Mouse (Mus musculus): Measurements from ENCODE around the gene 4931406C07Rik. TPM values are rescaled to one million over a fixed set of nuclear protein-coding genes. Genes with fewer than 3 reads are reported as not detected.
"Not testable (repeated sequence)": the region's sequence is repeated elsewhere in the genome, so short reads cannot be mapped to it uniquely, and the experiment has no call there.

The 4931406C07Rik gene
- polyA plus RNA-seq (2015; fragmentation: Nextera tagmentation; extraction: Ambion mirVana), result 26.8 and 29.4 TPM in 2 replicates

GRCm38 (mm10) chr9:15306398-15307119 is at the start of gene 4931406C07Rik:
TSS of gene 4931406C07Rik (minus strand) at chr9:15306448.
- Histone ChIP-seq H3K9me3 (ENCODE audit: low read length) (no peaks in the 10 kb centered on the region), H3K4me1 (ENCODE audit: insufficient read depth, low read length) (peaks cover 30% of the 10 kb centered on the region), H3K9ac (replicated peaks; ENCODE audit: low read length) (peak within 1 kb of the TSS; percentile 99), H3K4me2 (replicated peaks; ENCODE audit: low read depth, low read length) (peak within 1 kb of the TSS; percentile 69), H3K36me3 (ENCODE audit: insufficient read depth, low read length) (peaks cover 22% of the 10 kb centered on the region), H3K27ac (ENCODE audit: low read length) (peak within 1 kb of the TSS; percentile 93), H3K4me3 (ENCODE audit: low read length) (peak within 1 kb of the TSS; percentile 97), H3K27me3 (ENCODE audit: insufficient read depth, low read length) (no peaks in the 10 kb centered on the region)
- WGBS, result under 1% methylated on average over 35 of the region's 35 CpGs
- ATAC-seq (ENCODE audit: low FRiP score, low TSS enrichment), result peak; percentile 74

- Histone ChIP-seq H3K4me3 (ENCODE audit: low read length) (no peak overlapping the region), H3K4me2 (replicated peaks; ENCODE audit: low read depth, low read length) (no peak overlapping the region), H3K36me3 (ENCODE audit: insufficient read depth, low read length) (peaks cover 42% of the 10 kb centered on the region), H3K9me3 (ENCODE audit: low read length) (no peaks in the 10 kb centered on the region), H3K27me3 (ENCODE audit: insufficient read depth, low read length) (no peaks in the 10 kb centered on the region), H3K9ac (replicated peaks; ENCODE audit: low read length) (no peak overlapping the region), H3K27ac (ENCODE audit: low read length) (no peak overlapping the region), H3K4me1 (ENCODE audit: insufficient read depth, low read length) (no peaks in the 10 kb centered on the region)
- ATAC-seq (ENCODE audit: low FRiP score, low TSS enrichment), result peak; percentile 71; the same call in 1 of the 2 replicates
- 41% methylated on average over 2 of the region's 2 CpGs for WGBS
Measured at GRCm38 (mm10) chr9:15349925-15350324, 43.7 kb upstream of the 4931406C07Rik start.

GRCm38 (mm10) chr9:15337776-15338175 is 31.5 kb upstream of the 4931406C07Rik start:
- Histone ChIP-seq H3K9ac (replicated peaks; ENCODE audit: low read length) (no peak overlapping the region), H3K27ac (ENCODE audit: low read length) (no peak overlapping the region), H3K4me3 (ENCODE audit: low read length) (no peak overlapping the region), H3K36me3 (ENCODE audit: insufficient read depth, low read length) (peaks cover 61% of the 10 kb centered on the region), H3K27me3 (ENCODE audit: insufficient read depth, low read length) (no peaks in the 10 kb centered on the region), H3K9me3 (ENCODE audit: low read length) (no peaks in the 10 kb centered on the region), H3K4me1 (ENCODE audit: insufficient read depth, low read length) (no peaks in the 10 kb centered on the region), H3K4me2 (replicated peaks; ENCODE audit: low read depth, low read length) (no peak overlapping the region)
- WGBS, result 87% methylated on average over 4 of the region's 4 CpGs
- no peak for ATAC-seq (ENCODE audit: low FRiP score, low TSS enrichment)

GRCm38 (mm10) chr9:15318170-15318742 is 12.0 kb upstream of the 4931406C07Rik start:
- no peak for ATAC-seq (ENCODE audit: low FRiP score, low TSS enrichment)
- Histone ChIP-seq H3K27me3 (ENCODE audit: insufficient read depth, low read length) (no peaks in the 10 kb centered on the region), H3K4me3 (ENCODE audit: low read length) (no peak overlapping the region), H3K4me1 (ENCODE audit: insufficient read depth, low read length) (no peaks in the 10 kb centered on the region), H3K9ac (replicated peaks; ENCODE audit: low read length) (no peak overlapping the region), H3K27ac (ENCODE audit: low read length) (no peak overlapping the region), H3K4me2 (replicated peaks; ENCODE audit: low read depth, low read length) (no peak overlapping the region), H3K9me3 (ENCODE audit: low read length) (no peaks in the 10 kb centered on the region), H3K36me3 (ENCODE audit: insufficient read depth, low read length) (peaks cover 59% of the 10 kb centered on the region)
- WGBS, result 71% methylated on average over 2 of the region's 2 CpGs

- Histone ChIP-seq H3K9me3 (ENCODE audit: low read length) (no peaks in the 10 kb centered on the region), H3K27ac (ENCODE audit: low read length) (no peak overlapping the region), H3K4me1 (ENCODE audit: insufficient read depth, low read length) (no peaks in the 10 kb centered on the region), H3K36me3 (ENCODE audit: insufficient read depth, low read length) (peaks cover 58% of the 10 kb centered on the region), H3K4me2 (replicated peaks; ENCODE audit: low read depth, low read length) (no peak overlapping the region), H3K4me3 (ENCODE audit: low read length) (no peak overlapping the region), H3K9ac (replicated peaks; ENCODE audit: low read length) (no peak overlapping the region), H3K27me3 (ENCODE audit: insufficient read depth, low read length) (no peaks in the 10 kb centered on the region)
- WGBS, result 62% methylated on average over 5 of the region's 5 CpGs
- ATAC-seq (ENCODE audit: low FRiP score, low TSS enrichment), result no peak
Measured at GRCm38 (mm10) chr9:15317223-15318169, 11.2 kb upstream of the 4931406C07Rik start.

- WGBS, result 100% methylated on average over 1 of the region's 2 CpGs
Measured at GRCm38 (mm10) chr9:15316296-15316695, 10.0 kb upstream of the 4931406C07Rik start.

GRCm38 (mm10) chr9:15314619-15315018 is 8.4 kb upstream of the 4931406C07Rik start:
- Histone ChIP-seq H3K9me3 (ENCODE audit: low read length) (no peaks in the 10 kb centered on the region), H3K4me2 (replicated peaks; ENCODE audit: low read depth, low read length) (no peak overlapping the region), H3K9ac (replicated peaks; ENCODE audit: low read length) (no peak overlapping the region), H3K27ac (ENCODE audit: low read length) (no peak overlapping the region), H3K27me3 (ENCODE audit: insufficient read depth, low read length) (no peaks in the 10 kb centered on the region), H3K4me1 (ENCODE audit: insufficient read depth, low read length) (peaks cover under 1% of the 10 kb centered on the region; the same call in 1 of the 2 replicates), H3K36me3 (ENCODE audit: insufficient read depth, low read length) (peaks cover 65% of the 10 kb centered on the region), H3K4me3 (ENCODE audit: low read length) (no peak overlapping the region)
- ATAC-seq (ENCODE audit: low FRiP score, low TSS enrichment), result no peak
- 98% methylated on average over 1 of the region's 1 CpGs for WGBS

More at GRCm38 (mm10) chr9:15316296-15316695, 10.0 kb upstream of the 4931406C07Rik start:
- H3K4me1 ChIP-seq (ENCODE audit: insufficient read depth, low read length); ATAC-seq (ENCODE audit: low FRiP score, low TSS enrichment); H3K4me3 ChIP-seq (ENCODE audit: low read length); H3K9ac ChIP-seq (replicated peaks; ENCODE audit: low read length); H3K27ac ChIP-seq (ENCODE audit: low read length); H3K9me3 ChIP-seq (ENCODE audit: low read length); H3K27me3 ChIP-seq (ENCODE audit: insufficient read depth, low read length); H3K4me2 ChIP-seq (replicated peaks; ENCODE audit: low read depth, low read length): not testable (repeated sequence)
- peaks cover 56% of the 10 kb centered on the region for H3K36me3 ChIP-seq (ENCODE audit: insufficient read depth, low read length)

- ATAC-seq (ENCODE audit: low FRiP score, low TSS enrichment), result no peak
- peaks cover 73% of the 10 kb centered on the region for H3K36me3 ChIP-seq (ENCODE audit: insufficient read depth, low read length)
Measured at GRCm38 (mm10) chr9:15313633-15314032, 7.4 kb upstream of the 4931406C07Rik start.

GRCm38 (mm10) chr9:15312054-15312735 is 5.9 kb upstream of the 4931406C07Rik start:
- H3K9ac ChIP-seq (replicated peaks; ENCODE audit: low read length), result no peak overlapping the region
- peaks cover 21% of the 10 kb centered on the region for H3K4me1 ChIP-seq (ENCODE audit: insufficient read depth, low read length)
- no peak overlapping the region for H3K4me3 ChIP-seq (ENCODE audit: low read length)
- no peaks in the 10 kb centered on the region for H3K27me3 ChIP-seq (ENCODE audit: insufficient read depth, low read length)
- 95% methylated on average over 2 of the region's 2 CpGs for WGBS
- no peak overlapping the region for H3K4me2 ChIP-seq (replicated peaks; ENCODE audit: low read depth, low read length)
- peaks cover 65% of the 10 kb centered on the region for H3K36me3 ChIP-seq (ENCODE audit: insufficient read depth, low read length)
- no peak overlapping the region for H3K27ac ChIP-seq (ENCODE audit: low read length)
- no peak for ATAC-seq (ENCODE audit: low FRiP score, low TSS enrichment)
- H3K9me3 ChIP-seq (ENCODE audit: low read length), result no peaks in the 10 kb centered on the region

More at GRCm38 (mm10) chr9:15313633-15314032, 7.4 kb upstream of the 4931406C07Rik start:
- H3K9ac ChIP-seq (replicated peaks; ENCODE audit: low read length), result no peak overlapping the region
- no peak overlapping the region for H3K27ac ChIP-seq (ENCODE audit: low read length)
- no peak overlapping the region for H3K4me2 ChIP-seq (replicated peaks; ENCODE audit: low read depth, low read length)
- H3K9me3 ChIP-seq (ENCODE audit: low read length), result no peaks in the 10 kb centered on the region
- no peak overlapping the region for H3K4me3 ChIP-seq (ENCODE audit: low read length)
- H3K27me3 ChIP-seq (ENCODE audit: insufficient read depth, low read length), result no peaks in the 10 kb centered on the region
- peaks cover 9% of the 10 kb centered on the region for H3K4me1 ChIP-seq (ENCODE audit: insufficient read depth, low read length)
- 90% methylated on average over 5 of the region's 5 CpGs for WGBS

Data from kidney, embryonic 16.5 days (tissue).